Mouse (Mus musculus) embryonic facial prominence, embryonic 10.5 days (tissue): ENCODE results near the gene Angptl7. TPM values are rescaled to one million over a fixed set of nuclear protein-coding genes. Genes with fewer than 3 reads are reported as not detected.

Experiments used
- DNase-seq: peaks from one replicate; pipeline ENCODE4 v3.0.0-alpha.2; 2017; ENCODE audit warnings: low spot score
- H3K27ac ChIP-seq: fragments of 300-500 bp; sonication (generic); replicated peaks from 2 replicates; pipeline ENCODE4 v1.5.1; 2016; ENCODE audit warnings: mild to moderate bottlenecking
- H3K27me3 ChIP-seq: fragments of 300-500 bp; sonication (generic); replicated peaks from 2 replicates; pipeline ENCODE4 v1.6.1; 2016; ENCODE audit warnings: low read depth, mild to moderate bottlenecking; ENCODE audit not compliant: poor library complexity, severe bottlenecking
- H3K36me3 ChIP-seq: fragments of 300-500 bp; sonication (generic); replicated peaks from 2 replicates; pipeline ENCODE4 v1.6.1; 2016; ENCODE audit warnings: mild to moderate bottlenecking, moderate library complexity
- H3K4me1 ChIP-seq: fragments of 300-500 bp; sonication (generic); 2 replicates; pipeline ENCODE4 v1.6.1; 2016
- H3K4me3 ChIP-seq: fragments of 300-500 bp; sonication (generic); 2 replicates; pipeline ENCODE4 v1.5.1; 2016; ENCODE audit warnings: mild to moderate bottlenecking, moderate library complexity
- H3K9me3 ChIP-seq: fragments of 300-500 bp; sonication (generic); 2 replicates; pipeline ENCODE4 v1.6.1; 2016; ENCODE audit warnings: mild to moderate bottlenecking
- WGBS: fragments of 180-500 bp; shearing (Covaris S2); methylation state at CpG from one replicate; pipeline ENCODE4 v1.1.7; 2016; 5-methylcytosine and 5-hydroxymethylcytosine counted together
- polyA plus RNA-seq: library from polyadenylated mRNA; unstranded; fragments of >200 nt; fragmentation: Nextera tagmentation; extraction: Ambion mirVana; gene quantifications from 2 replicates; pipeline ENCODE4 v1.2.1, GENCODE M21; 2016

Gene Angptl7
- polyA plus RNA-seq, 1 experiment from 2014 or later: 0.37 TPM

- Histone ChIP-seq H3K27ac (no peak overlapping the region), H3K4me3 (no peak overlapping the region), H3K4me1 (no peaks in the 10 kb centered on the region), H3K36me3 (peaks cover 98% of the 10 kb centered on the region), H3K27me3 (no peaks in the 10 kb centered on the region), H3K9me3 (no peaks in the 10 kb centered on the region)
- no peak for DNase-seq
- WGBS: 96% methylated on average over 12 of the region's 12 CpGs
Measured at GRCm38 (mm10) chr4:148484511-148484910, 15.7 kb downstream of the Angptl7 start.

GRCm38 (mm10) chr4:148481557-148482168 lies 18.6 kb downstream of the Angptl7 start:
- DNase-seq: no peak
- Histone ChIP-seq H3K27me3 (no peaks in the 10 kb centered on the region), H3K4me3 (no peak overlapping the region), H3K27ac (no peak overlapping the region), H3K9me3 (no peaks in the 10 kb centered on the region), H3K36me3 (peaks cover 99% of the 10 kb centered on the region), H3K4me1 (no peaks in the 10 kb centered on the region)
- 82% methylated on average over 2 of the region's 2 CpGs for WGBS

- DNase-seq: no peak
- Histone ChIP-seq H3K4me1 (no peaks in the 10 kb centered on the region), H3K27me3 (no peaks in the 10 kb centered on the region), H3K27ac (no peak overlapping the region), H3K4me3 (no peak overlapping the region), H3K9me3 (no peaks in the 10 kb centered on the region), H3K36me3 (peaks cover 99% of the 10 kb centered on the region)
- 91% methylated on average over 2 of the region's 2 CpGs for WGBS
Measured at GRCm38 (mm10) chr4:148480245-148480644, 20.0 kb downstream of the Angptl7 start.

- Histone ChIP-seq H3K9me3 (no peaks in the 10 kb centered on the region), H3K27me3 (no peaks in the 10 kb centered on the region), H3K27ac (no peak overlapping the region), H3K36me3 (peaks cover 98% of the 10 kb centered on the region), H3K4me3 (no peak overlapping the region), H3K4me1 (peaks cover 14% of the 10 kb centered on the region)
- no peak for DNase-seq
- 87% methylated on average over 5 of the region's 5 CpGs for WGBS
Measured at GRCm38 (mm10) chr4:148473496-148473895, 26.8 kb downstream of the Angptl7 start.

- 91% methylated on average over 8 of the region's 8 CpGs for WGBS
- H3K27ac ChIP-seq: no peak overlapping the region
Measured at GRCm38 (mm10) chr4:148472436-148473174, 27.7 kb downstream of the Angptl7 start.

GRCm38 (mm10) chr4:148471363-148471806 lies 28.9 kb downstream of the Angptl7 start:
- no peaks in the 10 kb centered on the region for H3K27me3 ChIP-seq
- H3K9me3 ChIP-seq: no peaks in the 10 kb centered on the region
- peaks cover 14% of the 10 kb centered on the region for H3K4me1 ChIP-seq
- H3K36me3 ChIP-seq: peaks cover 99% of the 10 kb centered on the region
- DNase-seq: peak; percentile 21
- no peak overlapping the region for H3K4me3 ChIP-seq
- 76% methylated on average over 10 of the region's 10 CpGs for WGBS
- peak overlapping the region; percentile 48; the same call in 1 of the 2 replicates for H3K27ac ChIP-seq

More at GRCm38 (mm10) chr4:148472436-148473174, 27.7 kb downstream of the Angptl7 start:
- Histone ChIP-seq H3K9me3 (no peaks in the 10 kb centered on the region), H3K4me1 (peaks cover 14% of the 10 kb centered on the region), H3K36me3 (peaks cover 99% of the 10 kb centered on the region), H3K4me3 (no peak overlapping the region), H3K27me3 (no peaks in the 10 kb centered on the region)
- no peak for DNase-seq

- Histone ChIP-seq H3K9me3 (no peaks in the 10 kb centered on the region), H3K4me3 (no peak overlapping the region), H3K27me3 (no peaks in the 10 kb centered on the region), H3K4me1 (peaks cover 14% of the 10 kb centered on the region), H3K36me3 (peaks cover 99% of the 10 kb centered on the region), H3K27ac (no peak overlapping the region)
- DNase-seq: no peak
- 91% methylated on average over 11 of the region's 11 CpGs for WGBS
Measured at GRCm38 (mm10) chr4:148469487-148470252, 30.6 kb downstream of the Angptl7 start.

GRCm38 (mm10) chr4:148468396-148468795 lies 31.9 kb downstream of the Angptl7 start:
- H3K9me3 ChIP-seq: no peaks in the 10 kb centered on the region
- H3K4me1 ChIP-seq: peaks cover 14% of the 10 kb centered on the region
- no peak overlapping the region for H3K4me3 ChIP-seq
- WGBS: 90% methylated on average over 10 of the region's 10 CpGs
- H3K27me3 ChIP-seq: no peaks in the 10 kb centered on the region
- no peak for DNase-seq
- no peak overlapping the region for H3K27ac ChIP-seq
- H3K36me3 ChIP-seq: peaks cover 100% of the 10 kb centered on the region

GRCm38 (mm10) chr4:148466511-148467079 lies 33.7 kb downstream of the Angptl7 start:
- H3K4me3 ChIP-seq: no peak overlapping the region
- no peaks in the 10 kb centered on the region for H3K27me3 ChIP-seq
- H3K27ac ChIP-seq: no peak overlapping the region
- no peaks in the 10 kb centered on the region for H3K9me3 ChIP-seq
- 96% methylated on average over 5 of the region's 5 CpGs for WGBS
- DNase-seq: no peak
- peaks cover 100% of the 10 kb centered on the region for H3K36me3 ChIP-seq
- H3K4me1 ChIP-seq: peaks cover 8% of the 10 kb centered on the region

GRCm38 (mm10) chr4:148464869-148465268 lies 35.4 kb downstream of the Angptl7 start:
- no peak for DNase-seq
- Histone ChIP-seq H3K27ac (no peak overlapping the region), H3K4me3 (no peak overlapping the region), H3K27me3 (no peaks in the 10 kb centered on the region), H3K4me1 (no peaks in the 10 kb centered on the region), H3K9me3 (no peaks in the 10 kb centered on the region), H3K36me3 (peaks cover 100% of the 10 kb centered on the region)
- 94% methylated on average over 12 of the region's 12 CpGs for WGBS

- peaks cover 100% of the 10 kb centered on the region for H3K36me3 ChIP-seq
- H3K27me3 ChIP-seq: no peaks in the 10 kb centered on the region
- DNase-seq: no peak
- H3K4me3 ChIP-seq: no peak overlapping the region
- 93% methylated on average over 12 of the region's 12 CpGs for WGBS
- no peaks in the 10 kb centered on the region for H3K4me1 ChIP-seq
- H3K27ac ChIP-seq: no peak overlapping the region
- no peaks in the 10 kb centered on the region for H3K9me3 ChIP-seq
Measured at GRCm38 (mm10) chr4:148464301-148464700, 36.0 kb downstream of the Angptl7 start.

- Histone ChIP-seq H3K4me3 (no peak overlapping the region), H3K4me1 (no peaks in the 10 kb centered on the region), H3K36me3 (peaks cover 100% of the 10 kb centered on the region), H3K27ac (no peak overlapping the region), H3K9me3 (no peaks in the 10 kb centered on the region), H3K27me3 (no peaks in the 10 kb centered on the region)
- 91% methylated on average over 14 of the region's 14 CpGs for WGBS
- DNase-seq: no peak
Measured at GRCm38 (mm10) chr4:148463208-148463960, 36.9 kb downstream of the Angptl7 start.
